Mouse (Mus musculus) MEL-GATA-1-ER (cell line): ENCODE data around the gene Ramp3.
"Not testable (repeated sequence)": the region's sequence is repeated elsewhere in the genome, so short reads cannot be mapped to it uniquely, and the experiment has no call there.

ENCODE experiments used
- DNase-seq: peaks from one replicate; pipeline ENCODE4 v3.0.0-alpha.2; 2012; ENCODE audit warnings: low read depth; ENCODE audit errors: extremely low read depth

Ramp3 gene

DNA sequence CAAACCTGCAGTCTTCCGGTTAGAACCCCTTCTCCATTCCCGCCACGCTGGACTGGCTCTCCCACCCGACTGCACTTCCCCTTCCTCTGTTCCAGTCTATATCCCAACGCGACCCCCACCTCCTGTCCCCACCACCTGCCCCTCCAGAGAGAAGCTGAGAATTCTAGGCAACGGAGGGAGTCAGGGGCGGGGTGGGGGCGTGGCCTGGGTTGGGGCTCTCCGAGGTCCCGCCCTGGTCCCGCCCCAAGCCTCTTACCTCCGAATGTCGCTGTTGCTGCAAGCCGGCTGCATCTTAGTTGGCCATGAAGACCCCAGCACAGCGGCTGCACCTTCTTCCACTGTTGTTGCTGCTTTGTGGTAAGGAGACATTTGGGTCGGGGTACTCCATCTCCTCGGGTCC, at the start of gene Ramp3:
Gene Ramp3 (plus strand): TSS at position 251 of the 400 bp plus-strand sequence.
- no peak for DNase-seq

DNA sequence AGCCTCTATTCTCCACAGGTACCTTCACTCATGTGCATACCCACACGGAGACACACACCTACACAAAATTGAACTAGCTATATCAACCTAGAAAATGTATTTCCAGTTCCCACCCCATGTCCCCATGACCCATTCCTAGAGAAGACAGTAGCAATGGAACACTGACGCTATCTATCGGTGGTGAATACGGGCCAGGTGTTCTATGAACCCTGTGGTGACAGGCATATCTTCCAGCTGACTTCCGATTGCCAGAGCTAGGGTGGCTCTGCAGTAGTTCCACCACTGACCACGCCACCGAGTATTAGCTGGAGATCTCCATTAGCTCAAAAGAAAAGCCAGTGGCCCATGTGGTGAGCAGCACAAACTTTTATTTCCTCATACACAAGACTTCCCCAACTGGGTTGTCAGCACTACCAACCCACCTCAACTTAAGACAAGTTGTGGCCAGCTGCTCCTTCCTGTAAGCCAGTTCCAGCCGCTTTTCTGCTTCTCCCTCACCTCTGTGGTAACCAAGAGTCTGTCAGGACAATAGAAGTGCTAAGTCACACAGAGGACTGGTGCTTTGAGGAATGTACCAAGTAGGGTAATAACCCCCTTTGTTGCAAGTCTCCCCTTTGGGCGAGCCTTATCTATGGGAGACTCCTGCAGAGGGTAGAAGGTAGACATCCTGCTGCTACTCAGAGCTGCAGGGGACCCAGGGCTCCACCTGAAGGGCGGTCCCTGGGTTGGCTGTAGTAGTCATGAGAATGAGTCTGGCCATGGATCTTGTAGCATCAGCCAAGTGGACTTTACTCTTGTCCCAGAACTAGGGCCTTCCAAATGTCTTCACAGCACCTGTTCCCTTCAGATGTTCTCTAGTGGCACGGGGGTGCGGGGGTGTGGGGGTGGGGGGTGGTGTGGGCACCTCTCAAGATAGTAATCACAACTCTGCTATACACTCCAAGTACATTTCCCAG, 42.8 kb upstream of the Ramp3 start:
- no peak for DNase-seq

DNA sequence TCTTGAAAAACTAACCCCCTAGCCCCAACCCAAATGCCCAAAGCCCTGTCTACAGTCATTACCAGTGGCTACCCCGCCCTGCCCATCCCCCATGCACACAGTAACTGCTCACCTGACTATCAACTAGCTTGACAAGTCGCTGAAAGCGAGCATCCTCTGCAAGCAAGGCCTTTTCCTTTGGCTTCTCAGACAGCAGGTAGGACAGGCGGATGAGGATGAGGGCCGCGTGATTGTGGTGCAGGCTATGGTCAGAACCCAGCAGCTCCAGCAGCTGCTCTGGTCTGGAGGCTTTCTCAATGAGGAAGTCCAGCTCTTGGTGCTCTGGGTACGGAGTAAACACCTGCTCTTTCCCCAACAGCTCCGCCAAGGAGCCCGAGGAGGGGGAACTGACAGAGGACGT, 34.6 kb upstream of the Ramp3 start:
- DNase-seq = no peak

GRCm38 (mm10) chr11:6624619-6625382, 33.5 kb upstream of the Ramp3 start:
- no peak for DNase-seq

GRCm38 (mm10) chr11:6625478-6626387, 32.6 kb upstream of the Ramp3 start, which contains the start of gene Tbrg4:
TSS of gene Tbrg4 (minus strand) at chr11:6626067.
- peak; percentile 81 for DNase-seq

- no peak for DNase-seq
Observed at GRCm38 (mm10) chr11:6626388-6626772, 31.9 kb upstream of the Ramp3 start.

DNA sequence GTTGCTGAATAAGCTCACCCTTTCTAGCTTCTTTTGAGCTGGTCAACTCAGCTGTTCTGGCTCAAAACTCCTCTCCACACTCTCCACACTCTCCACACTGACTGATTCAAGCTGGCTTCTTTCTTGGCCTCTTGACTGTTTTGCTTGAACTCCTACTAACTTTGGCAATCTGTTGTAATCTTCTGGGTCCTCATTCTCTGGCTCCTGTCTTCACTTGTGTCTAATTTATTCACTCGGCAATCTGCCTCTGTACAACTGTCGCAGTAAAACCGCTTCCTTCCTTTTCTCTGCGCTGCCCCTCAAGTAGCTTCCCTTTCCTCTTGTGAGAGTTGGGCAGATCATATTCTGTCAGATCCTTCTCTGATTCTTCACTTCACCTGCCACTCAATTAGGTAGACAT, 30.6 kb upstream of the Ramp3 start:
- peak; percentile 95 for DNase-seq

DNA sequence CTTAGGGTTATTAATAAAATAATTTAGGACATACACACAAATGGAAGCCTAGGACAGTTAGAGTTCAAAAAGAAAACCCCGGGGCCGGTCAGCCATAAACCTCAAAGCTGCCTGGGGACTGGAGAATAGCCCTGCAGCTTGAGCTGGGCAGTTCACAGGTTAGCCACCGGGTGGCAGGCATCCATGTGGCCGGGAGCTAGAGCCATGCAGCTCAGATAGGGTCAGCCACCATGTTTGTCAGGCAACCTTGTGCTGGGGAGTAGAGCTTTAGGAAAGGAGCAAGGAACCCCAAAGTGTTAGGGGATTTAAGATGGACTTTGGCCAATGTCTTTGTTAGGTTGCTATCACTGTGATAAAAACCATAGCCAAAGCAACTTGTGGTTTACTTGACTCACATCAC, 29.8 kb upstream of the Ramp3 start:
- DNase-seq = no peak

DNA sequence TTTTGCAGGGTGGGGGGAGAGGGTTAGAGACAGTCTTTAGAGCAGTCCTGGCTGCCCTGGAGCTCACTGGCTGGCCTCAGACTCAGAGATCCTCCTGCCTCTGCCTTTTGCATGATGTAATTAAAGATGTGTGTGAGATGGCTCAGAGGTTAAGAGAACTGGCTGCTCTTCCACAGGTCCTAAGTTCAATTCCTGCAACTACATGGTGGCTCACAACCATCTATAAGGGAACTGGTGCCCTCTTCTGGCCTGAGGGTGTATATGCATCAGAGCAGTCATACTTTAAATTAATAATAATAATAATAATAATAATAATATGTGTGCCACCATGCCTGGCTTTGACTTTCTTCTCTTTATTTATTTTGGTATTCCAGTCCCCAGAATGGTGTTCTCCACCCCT, 28.7 kb upstream of the Ramp3 start:
- DNase-seq = peak; percentile 58

DNA sequence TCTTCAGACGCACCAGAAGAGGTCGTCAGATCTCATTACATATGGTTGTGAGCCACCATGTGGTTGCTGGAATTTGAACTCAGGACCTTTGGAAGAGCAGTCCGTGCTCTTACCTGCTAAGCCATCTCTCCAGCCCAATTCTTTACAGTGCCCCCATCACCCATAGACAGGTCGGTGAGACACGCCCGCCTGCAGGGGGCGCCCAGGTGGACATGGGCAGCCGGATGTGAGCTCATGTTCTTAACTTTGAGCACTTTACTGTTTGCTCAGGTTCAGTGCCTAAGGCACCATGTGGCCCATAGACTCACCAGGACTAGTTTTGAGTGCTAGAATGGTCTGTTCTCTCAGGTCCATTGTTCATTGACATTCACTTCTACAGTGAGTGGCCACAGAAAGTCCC, 22.2 kb upstream of the Ramp3 start:
- no peak for DNase-seq

GRCm38 (mm10) chr11:6638537-6638936, 19.8 kb upstream of the Ramp3 start, which contains the start of gene Wap:
TSS of gene Wap (minus strand) at chr11:6638637.
- DNase-seq = no peak

GRCm38 (mm10) chr11:6639072-6639471, 19.2 kb upstream of the Ramp3 start:
- no peak for DNase-seq

- no peak for DNase-seq
Observed at GRCm38 (mm10) chr11:6644566-6644965, 13.8 kb upstream of the Ramp3 start.

GRCm38 (mm10) chr11:6647831-6648724, 10.2 kb upstream of the Ramp3 start:
- DNase-seq = no peak

DNA sequence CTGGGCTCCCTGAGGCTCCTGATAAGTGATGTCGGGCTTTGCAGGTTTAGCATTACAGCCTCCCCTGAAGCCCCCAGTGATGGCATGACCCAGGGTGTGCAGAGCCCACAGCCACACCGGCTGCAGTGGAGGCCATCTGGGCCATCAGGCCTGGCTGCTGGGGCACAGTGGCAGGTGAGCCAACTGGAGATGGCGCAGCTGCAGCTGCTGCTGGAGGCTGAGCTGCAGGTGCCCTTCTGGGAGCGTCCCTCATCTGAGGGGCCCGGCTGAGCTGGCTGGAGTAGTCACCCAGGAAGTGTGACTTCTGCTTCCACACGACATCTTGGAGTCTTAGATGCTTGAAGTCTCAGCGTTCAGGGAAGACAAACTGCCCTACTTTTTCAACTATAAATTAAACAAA, 7.8 kb upstream of the Ramp3 start:
- no peak for DNase-seq

DNA sequence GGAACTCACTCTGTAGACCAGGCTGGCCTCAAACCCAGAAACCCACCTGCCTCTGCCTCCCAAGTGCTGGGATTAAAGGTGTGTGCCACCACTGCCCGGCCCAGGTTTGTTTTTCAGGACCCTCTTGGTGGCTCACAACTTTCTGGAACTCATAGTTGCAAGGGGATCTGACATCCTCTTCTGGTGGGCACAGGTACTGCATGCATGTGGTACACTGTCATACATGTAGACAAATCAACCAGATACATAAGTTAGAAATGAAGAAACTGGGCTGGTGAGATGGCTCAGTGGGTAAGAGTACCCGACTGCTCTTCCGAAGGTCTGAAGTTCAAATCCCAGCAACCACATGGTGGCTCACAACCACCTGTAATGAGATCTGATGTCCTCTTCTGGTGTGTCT, 5.3 kb upstream of the Ramp3 start:
- DNase-seq = not testable (repeated sequence)

DNA sequence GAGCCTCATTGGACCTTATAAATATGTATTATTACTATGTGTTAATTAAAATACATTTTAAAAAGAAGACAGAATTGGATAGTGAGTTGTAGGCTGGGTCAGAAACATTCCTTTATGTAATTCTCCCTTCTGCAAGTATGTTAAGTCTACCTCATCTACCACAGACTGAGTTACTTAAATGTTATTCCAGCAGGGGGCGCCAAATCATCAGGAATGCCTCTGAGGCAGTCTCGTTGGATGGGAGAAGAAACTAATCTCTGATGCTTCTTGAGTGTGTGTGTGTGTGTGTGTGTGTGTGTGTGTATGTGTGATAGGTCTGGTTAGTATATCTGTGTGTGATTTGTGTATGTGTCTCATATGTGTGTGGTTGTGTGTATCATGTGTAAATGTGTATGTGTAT, 3.4 kb upstream of the Ramp3 start:
- DNase-seq = peak; percentile 53

DNA sequence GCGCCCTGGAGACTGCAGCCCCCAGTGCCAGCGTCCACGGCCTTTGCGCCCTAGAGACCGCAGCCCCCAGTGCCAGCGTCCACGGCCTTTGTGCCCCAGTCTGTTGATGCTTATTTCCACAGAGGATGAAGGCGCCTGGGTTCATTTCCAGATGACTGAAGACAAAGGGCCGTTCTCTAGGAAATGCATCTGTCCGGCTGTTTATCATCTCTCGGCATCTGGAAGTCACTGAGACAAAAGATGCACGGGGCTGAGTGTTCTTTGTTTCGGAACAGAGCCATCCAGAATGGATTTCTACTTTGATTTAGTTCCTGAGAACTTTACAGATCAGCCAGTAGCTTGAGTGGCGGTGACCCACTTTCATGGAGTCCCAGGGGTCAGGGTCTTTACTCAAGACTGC, 2.9 kb downstream of the Ramp3 start:
- DNase-seq = no peak

DNA sequence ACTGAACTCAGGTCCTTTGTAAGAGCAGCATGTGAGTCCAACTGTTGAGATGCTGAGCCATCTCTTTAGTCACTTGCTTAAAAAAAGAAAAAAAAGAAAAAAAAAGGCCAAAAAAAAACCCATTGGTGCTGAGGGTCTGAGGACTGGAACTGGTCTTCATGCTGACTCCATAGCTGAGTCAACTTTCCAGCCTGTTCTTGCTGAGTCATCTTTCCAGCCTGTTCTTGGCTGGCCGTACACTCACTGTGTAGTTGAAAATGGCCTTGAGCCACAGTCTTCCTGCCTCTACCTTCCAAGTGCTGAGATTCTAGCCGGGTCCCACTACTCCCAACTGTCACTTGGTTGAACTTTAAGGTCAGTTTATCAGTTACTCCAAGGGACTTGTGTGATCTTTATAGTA, 8.3 kb downstream of the Ramp3 start:
- no peak for DNase-seq

DNA sequence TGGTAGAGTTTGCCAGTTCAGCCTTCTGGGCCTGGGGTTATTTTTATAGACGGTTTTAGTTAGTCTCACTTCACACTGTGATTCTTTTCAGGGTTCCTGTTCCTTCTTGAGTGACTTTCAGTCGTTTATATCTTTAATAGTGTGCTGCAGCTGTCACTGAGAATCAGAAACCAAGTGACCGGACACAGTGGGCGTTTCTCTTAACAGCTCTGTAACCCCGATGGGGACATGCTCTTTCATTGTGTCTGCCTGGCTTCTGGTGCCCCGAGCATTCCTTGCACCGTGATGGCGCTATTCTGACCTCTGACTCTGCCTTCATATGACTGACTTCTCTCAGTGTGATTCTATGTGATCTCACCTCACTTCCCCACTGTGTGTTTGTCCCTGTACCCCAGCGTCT, 10.7 kb downstream of the Ramp3 start:
- no peak for DNase-seq
